Mouse (Mus musculus): Measurements from ENCODE around the gene Nubpl.

The Nubpl gene

GRCm38 (mm10) chr12:52335142-52335765 is 237.7 kb downstream of the Nubpl start:
- DNase-seq (ENCODE audit: low spot score) = no peak

GRCm38 (mm10) chr12:52338136-52338753 is 240.7 kb downstream of the Nubpl start:
- DNase-seq (ENCODE audit: low spot score) = no peak

- DNase-seq (ENCODE audit: low spot score) = no peak
Measured at GRCm38 (mm10) chr12:52346611-52347010, 249.1 kb downstream of the Nubpl start.

GRCm38 (mm10) chr12:52350276-52350675 is 252.7 kb downstream of the Nubpl start:
- DNase-seq (ENCODE audit: low spot score) = no peak

- no peak for DNase-seq (ENCODE audit: low spot score)
Measured at GRCm38 (mm10) chr12:52359484-52359883, 261.9 kb downstream of the Nubpl start.

GRCm38 (mm10) chr12:52360136-52360535 is 262.6 kb downstream of the Nubpl start:
- DNase-seq (ENCODE audit: low spot score) = no peak

GRCm38 (mm10) chr12:52361198-52361597 is 263.7 kb downstream of the Nubpl start:
- DNase-seq (ENCODE audit: low spot score) = no peak

Data from urinary bladder, postnatal 25 days (tissue).